Mouse (Mus musculus): ENCODE data around the gene Ptafr.
"Not testable (repeated sequence)": the region's sequence is repeated elsewhere in the genome, so short reads cannot be mapped to it uniquely, and the experiment has no call there.

The Ptafr gene

DNA sequence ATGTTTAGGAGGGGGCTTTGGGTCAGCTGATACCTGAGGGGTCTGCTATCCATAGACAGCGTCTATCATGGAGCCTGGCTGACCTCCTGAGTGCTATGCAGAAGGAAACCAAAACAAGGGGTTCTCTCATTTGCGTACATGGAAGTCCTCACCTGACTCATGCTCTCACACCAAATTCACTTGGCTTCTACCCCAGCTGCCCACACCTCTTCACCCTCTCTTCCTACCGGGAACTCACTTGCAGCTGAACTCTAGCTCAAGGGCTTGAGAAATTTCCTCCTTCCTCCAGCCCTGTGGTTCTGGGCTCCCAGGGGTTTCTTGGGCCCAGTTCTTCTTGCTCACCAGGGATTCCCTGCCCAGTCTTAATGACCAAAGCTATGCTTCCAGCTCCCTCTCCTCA is 606 bp upstream of the Ptafr start:
- no peak for DNase-seq (ENCODE audit: low read depth)

DNA sequence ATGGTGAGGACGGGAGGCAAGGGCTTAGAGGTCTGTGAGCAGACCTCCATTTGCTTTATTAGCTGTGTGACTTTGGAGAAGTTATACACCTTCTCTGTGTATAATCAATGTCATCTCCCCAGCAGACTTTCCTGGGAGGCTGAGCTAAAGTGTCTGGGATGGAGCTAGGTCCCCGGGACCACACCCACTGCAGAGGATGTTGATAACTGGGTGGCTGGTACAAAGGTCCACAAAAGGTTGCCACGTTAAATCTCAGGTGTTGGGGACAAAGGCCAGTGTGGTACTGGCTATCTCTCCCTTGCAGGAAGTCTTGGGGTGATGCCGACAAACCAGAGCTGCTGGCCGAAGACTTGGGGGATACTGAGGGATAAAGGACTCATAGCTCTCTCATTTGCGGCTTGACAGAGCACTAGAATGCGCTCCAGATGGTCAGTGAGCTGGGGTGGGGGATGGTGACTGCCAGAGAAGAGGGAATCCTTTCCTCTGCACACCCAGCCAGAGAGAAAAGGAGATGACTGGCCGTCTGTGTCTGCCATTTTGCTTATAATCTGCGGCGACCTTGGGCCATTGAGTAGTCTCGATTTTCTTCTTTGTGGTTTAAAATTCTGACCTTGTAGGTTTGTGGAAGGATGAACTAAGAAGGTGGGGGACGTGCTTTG is 1.4 kb downstream of the Ptafr start:
- no peak for DNase-seq (ENCODE audit: low read depth)

DNA sequence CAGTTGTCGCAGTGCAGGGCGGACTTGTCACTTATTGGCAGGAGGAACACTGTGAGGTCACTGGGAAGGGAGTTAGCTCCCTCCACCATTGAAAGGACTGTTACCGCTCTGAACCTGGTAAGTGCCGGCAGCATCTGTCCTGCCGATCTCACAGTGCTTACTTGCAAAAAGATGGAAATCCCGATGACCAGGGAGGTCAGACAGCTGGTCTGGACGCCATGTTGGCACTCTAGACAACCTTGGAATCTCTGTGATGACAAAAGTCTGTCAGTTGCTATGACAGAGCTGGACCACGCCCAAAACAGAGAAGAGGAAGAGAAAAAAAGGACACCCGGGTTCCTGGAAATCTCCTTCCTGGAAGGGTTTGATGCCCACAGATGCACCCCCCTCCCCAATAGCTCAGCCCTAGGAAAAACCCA is 3.5 kb downstream of the Ptafr start:
- no peak for DNase-seq (ENCODE audit: low read depth)

DNA sequence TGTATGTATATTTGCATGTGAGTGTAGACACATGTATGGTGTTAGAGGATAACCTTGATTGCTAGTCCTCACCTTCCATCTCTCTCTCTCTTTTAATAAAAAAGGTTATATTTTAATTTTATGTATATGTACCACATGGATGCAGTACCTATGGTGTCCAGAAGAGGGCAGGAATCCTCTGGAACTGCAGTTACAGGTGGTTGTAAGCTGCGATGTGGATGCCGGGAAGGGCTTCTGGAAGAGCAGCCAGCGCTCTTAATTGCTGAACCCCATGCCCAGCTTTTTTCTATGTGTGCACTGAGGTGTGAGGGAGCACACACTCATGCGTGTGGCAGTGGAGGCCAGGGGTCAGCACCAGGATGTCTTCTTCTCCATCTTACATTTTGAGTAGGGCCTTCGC is 5.2 kb downstream of the Ptafr start:
- DNase-seq (ENCODE audit: low read depth) = peak; percentile 54

DNA sequence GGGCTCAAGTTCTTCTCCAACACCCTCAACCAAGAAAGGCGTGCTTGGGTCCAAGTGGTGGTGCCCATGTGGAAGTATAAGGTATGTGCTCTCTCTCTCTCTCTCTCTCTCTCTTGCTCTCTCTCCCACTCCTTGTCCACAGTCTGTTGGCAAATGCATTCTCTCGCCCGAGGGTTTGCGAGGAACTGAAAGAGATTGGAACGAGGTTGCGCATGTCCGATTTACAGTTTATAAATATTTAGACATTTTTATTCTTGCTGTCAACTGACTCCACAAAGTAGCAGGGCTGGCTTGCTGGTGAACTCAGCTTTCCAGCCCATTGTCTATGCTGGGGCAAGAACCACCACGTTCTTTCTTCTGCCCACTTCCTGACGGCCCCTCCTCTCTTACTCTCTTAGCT is 7.3 kb downstream of the Ptafr start:
- no peak for DNase-seq (ENCODE audit: low read depth)

DNA sequence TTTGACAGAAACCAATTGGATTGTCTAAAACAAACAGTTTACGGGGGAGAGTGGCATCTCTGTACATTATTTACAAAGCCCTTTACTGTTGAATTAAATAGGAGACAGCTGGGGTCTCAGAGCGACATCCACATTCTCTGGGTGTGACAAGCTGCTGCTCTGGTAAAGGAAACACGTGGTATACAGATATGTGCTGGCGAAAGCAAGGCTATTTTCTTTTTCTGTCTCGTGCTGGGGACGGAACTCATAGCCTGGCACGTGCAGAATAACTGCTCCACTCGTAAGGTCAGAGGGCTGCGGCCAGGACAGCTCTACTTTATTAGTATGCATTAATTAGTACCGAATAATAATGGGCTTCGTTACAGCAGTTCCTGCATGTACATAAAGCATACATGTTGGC is 9.5 kb downstream of the Ptafr start:
- DNase-seq (ENCODE audit: low read depth) = peak; percentile 43

DNA sequence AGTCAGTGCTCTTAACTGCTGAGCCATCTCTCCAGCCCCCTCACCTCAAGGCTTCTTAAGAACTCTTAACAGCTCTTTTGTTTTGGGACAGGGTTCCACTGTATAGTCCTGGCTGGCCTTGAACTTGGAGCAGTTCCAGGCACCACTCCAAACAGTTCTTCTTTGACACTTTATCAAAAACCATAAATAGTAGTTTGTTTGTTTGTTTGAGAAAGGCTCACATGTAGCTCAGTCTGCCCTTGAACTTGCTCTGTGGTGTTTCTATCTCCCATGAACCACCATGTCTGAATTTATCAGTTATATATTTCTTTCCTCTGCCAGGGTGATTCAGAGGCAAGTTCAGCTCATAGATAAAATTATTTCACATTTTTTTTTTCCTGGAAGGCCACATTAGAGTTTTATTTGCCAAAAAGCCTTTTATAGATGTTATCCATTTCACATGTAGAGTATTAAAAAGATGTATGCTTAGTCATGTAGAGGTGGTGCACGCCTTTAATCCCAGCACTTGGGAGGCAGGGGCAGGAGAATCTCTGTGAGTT is 11.0 kb downstream of the Ptafr start:
- DNase-seq (ENCODE audit: low read depth) = no peak

DNA sequence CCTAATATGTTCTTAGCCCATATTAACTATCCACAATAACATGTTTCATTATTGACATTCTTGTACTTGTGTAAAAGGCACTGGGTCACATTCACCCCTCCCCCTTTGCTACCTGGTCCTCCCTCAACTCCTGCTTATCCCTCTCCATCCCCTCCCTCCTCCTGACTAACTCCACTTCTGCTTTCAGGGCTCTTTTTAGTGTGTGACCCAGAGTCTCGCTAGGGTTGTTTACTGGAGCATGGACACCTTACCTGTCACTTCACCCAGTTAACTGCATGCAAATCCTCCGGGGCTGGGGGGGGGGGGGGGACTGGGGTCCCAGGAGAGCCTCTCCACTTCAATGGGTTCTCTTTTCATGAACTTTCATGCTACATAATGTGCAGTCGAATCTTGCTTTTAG is 19.9 kb downstream of the Ptafr start:
- DNase-seq (ENCODE audit: low read depth) = no peak

DNA sequence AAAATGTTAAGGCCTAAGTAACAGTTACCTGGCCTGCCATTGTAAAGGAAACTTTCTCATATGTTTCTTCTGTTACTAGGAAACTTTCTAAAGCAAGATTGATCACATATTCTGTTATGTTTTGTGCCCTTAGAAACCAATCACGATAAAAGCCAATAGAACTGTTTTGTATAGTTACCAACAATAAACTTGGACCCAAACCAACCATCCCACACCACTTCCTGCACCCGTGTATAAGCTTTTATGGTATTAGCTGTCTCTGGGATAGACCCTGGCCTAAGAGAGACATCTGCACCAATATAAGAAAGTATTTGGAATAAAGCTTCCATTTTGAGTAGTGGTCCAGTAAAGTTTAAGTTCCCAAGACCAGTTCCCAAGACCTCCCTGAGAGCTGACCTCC is 21.1 kb downstream of the Ptafr start:
- peak; percentile 67 for DNase-seq (ENCODE audit: low read depth)

DNA sequence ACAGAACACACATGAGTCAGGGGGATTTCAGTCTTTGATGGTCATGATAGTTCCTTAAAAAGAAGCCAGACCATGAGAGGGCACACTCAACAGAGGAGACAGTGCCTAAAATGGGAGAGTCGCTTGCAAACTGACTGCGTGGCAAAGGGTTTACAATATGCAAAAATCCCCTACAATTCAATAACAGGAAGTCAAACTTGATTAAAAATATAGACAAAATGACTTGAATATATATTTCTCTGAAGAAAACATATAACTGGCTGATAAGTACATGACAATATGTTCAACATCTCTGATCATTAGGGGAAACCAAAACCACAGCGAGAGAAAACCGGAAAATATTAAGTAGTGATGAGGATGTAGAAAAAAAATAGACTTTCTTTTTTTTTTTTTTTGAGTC is 22.4 kb downstream of the Ptafr start:
- peak; percentile 78 for DNase-seq (ENCODE audit: low read depth)

DNA sequence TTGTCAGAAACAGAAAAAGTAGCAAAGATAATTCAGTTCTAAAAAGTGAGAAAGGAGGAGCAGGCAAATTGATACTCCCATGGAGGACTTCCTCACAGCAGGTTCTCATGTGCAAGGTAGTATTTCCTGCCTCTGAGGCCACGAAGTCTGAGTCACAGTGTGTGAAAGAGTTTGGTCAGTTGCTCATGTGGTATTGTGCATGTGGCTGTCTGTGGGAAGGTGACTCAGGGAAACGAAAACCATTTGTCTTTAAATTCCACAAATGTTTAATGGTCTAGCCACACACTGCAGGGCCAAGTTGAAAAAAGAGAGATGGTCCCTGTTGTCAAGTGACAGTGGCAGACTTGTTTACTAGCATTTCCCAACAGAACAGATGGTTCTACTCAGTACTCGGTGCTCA is 24.6 kb downstream of the Ptafr start:
- DNase-seq (ENCODE audit: low read depth) = peak; percentile 76

DNA sequence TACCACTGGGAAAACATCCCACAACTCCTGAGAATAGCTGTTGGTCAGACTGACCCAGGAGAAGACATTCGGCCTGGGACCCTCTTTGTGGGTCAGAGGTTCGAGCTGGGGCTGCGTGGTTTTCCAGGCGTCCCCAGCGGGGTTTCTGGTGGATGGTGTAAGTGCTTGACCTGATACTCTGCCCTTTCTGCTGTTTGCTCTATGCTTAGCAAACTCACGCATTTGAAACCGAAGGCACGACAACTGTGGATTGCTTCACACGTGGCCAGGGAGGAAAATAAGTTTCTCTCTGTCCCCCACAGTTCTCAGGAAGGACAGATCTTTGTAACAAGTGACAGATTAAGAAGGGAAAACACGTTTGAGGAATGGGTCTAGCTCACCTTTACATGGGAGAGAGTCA is 26.8 kb downstream of the Ptafr start:
- no peak for DNase-seq (ENCODE audit: low read depth)

DNA sequence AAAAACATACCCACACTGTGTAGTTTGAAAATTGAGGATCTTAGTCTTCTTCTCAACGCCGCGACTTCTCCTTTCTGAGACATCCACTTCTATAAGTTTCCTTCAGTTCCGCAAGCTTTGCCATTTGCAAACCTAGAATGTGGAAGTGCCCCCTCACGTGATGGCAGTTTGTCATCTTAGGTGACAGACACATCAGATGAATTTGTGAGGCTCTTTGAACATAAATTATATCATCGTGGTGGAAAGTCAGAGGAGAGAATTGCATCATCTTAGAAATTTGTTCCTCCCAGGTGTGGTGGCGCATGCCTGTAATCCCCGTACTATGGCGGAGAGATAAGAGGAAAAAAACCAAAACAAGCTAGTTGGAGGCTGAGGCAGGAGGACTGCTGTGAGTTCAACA is 29.1 kb downstream of the Ptafr start:
- DNase-seq (ENCODE audit: low read depth) = no peak

DNA sequence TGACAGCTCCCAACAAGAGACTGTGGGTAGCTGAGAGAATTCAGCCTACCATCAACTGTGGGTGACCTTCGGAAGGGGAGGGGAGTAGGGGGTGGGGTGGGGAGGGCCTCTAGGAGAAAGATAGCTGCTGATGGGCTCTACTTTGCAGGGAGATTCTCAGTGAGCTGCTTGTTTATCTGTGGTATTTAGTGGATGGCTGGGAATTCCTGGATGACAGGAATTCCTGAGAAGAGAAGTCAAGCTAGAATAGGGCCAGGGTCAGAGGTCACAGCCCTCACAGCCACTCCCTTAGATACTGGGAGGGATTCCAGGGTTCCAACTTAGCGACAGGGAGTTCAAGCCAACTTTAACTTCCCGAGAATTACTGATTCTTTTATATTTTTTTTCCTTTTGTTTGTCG is 30.3 kb downstream of the Ptafr start:
- DNase-seq (ENCODE audit: low read depth) = no peak

DNA sequence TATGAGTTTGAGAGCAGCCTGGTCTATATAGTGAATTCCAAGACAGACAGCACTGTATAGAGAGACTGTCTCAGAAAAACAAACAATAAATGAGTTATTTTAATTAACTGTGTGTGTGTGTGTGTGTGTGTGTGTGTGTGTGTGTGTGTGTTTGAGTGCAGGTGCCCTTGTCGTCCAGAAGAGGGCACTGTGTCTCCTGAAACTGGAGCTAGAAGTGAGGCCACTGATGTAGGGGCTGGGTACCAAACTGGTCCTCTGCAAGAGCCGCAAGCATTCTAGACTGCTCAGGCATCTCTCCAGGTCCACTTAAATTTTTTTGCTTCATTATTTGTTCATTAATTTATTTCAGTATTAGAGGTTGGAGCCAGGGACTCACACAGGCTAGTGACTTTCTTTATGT is 35.0 kb downstream of the Ptafr start:
- no peak for DNase-seq (ENCODE audit: low read depth)

DNA sequence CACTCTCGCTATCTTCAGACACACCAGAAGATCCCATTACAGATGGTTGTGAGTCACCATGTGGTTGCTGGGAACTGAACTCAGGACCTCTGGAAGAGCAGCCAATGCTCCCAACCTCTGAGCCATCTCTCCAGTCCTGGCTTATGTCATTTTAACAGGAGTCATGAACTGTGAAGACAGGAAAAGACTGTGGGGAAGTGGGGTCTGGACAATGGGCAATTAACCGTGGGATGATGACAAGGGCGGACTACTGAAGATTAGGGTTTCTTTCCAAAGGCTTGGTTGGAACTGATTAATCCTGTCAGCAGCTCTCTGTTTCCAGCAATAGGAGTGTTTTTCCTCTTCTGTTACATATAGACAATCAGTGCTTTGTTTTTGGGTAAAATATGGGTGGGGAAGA is 35.9 kb downstream of the Ptafr start:
- DNase-seq (ENCODE audit: low read depth) = no peak

DNA sequence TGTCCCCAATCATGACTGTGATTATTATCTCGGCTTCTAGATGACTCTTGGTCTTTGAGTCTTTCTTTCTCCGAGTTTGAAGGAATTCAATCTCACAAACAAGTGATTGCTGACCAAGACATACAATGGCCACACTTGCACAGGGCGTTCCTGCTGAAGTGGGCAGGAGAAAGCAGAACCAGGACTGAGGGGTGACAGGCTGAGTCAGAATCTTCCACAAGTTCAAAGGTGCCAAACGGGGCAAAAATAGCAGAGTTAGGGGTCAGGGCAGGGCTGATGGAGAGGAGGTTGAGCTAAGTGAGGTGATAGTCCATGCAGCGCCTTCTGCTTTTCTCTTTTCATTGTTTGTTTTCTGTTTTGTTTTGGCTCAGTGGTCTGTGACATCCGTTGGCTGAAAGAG is 36.6 kb downstream of the Ptafr start:
- no peak for DNase-seq (ENCODE audit: low read depth)

DNA sequence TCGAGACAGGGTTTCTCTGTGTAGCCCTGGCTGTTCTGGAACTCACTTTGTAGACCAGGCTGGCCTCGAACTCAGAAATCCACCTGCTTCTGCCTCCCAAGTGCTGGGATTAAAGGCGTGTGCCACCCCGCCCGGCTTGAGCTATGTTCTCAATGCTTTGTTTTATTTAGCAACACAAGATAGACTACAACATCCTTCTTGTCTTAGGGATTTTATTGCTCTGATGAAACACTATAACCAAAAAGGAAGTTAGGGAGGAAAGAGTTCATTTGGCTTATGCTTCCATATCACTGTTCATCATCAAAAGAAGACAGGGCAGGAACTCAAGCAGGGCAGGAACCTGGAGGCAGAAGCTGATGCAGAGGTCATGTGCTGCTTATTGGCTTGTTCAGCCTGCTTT is 37.4 kb downstream of the Ptafr start:
- DNase-seq (ENCODE audit: low read depth) = not testable (repeated sequence)

DNA sequence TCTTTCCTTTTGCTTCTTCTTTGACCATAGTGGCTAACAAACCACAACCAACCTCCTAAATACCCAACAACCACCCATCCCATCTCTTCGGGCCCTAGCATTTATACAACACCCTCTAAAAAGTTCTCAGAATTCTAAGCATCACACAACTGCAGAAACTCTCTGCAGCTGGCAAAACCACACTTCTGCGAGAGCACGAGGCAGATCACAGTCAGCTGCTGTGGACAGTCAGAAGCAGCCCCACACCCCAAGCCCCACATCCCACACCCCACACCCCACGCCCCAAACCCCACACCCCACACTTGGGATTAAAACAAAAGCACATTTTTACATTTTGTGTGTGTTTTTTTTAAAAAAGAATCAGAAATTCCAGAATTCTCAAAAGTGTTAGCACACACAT is 39.6 kb downstream of the Ptafr start:
- DNase-seq (ENCODE audit: low read depth) = no peak

DNA sequence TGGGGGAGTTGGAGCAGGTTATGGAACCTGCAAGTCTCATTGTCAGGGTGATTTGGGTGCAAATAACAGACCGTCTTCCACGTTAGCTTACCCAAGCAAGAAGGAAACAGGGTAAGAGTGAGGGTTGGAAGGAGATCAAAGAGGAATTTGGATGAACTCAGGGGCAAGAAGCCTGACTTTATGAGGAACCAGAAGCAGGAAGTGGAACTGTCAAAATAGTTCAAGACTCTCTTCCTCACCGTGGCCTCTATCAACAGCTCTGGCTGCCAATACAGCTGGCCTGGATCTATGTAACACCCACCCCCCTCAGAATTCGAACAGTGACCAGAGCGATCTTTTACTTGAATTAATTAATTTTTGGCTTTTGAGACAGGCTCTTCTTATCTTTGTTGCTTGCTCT is 41.9 kb downstream of the Ptafr start:
- no peak for DNase-seq (ENCODE audit: low read depth)

DNA sequence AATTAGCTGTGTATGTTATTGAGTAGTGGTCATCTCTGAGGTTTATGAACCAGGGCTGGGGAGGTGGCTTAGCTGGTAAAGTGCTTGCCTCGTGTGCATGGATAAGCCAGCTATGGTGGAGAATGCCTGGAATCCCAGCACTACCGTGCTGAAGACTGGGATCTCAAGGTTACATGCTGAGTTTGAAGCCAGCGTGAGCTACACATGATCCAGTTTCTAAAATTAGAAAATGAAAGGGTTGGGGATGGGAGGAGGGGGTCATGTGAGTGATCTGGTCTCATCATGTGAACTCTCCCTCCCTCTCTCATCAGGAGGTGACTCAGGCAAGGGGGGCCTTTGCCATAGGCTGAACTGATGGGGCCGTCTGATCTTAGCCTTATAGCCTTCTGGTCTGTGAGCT is 44.3 kb downstream of the Ptafr start:
- DNase-seq (ENCODE audit: low read depth) = no peak

DNA sequence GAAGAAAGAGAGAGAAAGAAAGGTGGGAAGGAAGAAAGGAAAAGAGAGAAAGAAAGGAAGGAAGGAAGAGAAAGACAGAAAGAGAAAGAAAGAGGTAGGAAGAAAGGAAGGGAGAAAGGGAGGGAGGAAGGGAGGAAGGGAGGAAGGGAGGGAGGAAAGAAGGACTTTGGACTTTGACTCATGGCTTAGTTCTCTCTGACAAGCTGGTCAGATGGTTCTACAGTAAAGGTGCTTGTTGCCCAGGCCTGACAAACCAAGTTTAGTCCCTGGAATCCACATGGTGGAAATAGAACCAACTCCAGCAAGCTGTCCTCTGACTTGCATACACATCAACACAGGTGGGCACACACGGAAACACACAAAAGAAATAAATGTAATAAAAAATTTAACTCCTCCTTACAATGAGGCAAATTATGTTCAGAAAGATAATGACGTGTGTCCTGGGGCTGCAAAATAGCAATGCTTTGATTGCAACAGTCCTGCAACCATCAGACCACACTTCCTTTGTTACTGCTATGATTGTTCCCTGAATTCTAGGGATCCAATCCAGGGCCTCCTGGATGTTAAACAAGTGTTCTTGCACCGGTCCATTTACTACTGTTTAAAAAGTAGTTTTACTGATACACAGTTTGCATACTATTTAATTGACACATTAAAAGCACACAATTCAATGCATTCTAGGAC is 46.6 kb downstream of the Ptafr start:
- no peak for DNase-seq (ENCODE audit: low read depth)

DNA sequence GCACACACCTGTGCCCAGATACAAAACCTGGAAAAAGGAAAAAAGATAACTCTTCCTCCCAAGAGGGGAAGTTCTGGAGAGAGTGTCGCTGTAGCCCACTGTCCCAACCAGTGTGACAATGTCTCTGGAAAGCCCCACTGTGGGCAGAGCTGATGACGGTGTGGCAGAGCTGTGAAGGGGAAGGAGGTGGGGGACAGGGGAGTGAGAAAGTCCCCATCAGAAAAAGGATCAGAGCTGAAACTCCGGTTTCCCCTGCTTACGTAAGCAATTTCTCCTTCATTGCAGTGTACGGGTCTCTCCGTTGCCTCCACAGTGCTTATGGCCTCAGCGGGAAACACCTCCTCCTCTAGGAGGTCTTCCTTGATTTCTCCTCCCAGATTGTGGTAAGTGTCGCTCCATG is 47.5 kb downstream of the Ptafr start:
- DNase-seq (ENCODE audit: low read depth) = peak; percentile 70

DNA sequence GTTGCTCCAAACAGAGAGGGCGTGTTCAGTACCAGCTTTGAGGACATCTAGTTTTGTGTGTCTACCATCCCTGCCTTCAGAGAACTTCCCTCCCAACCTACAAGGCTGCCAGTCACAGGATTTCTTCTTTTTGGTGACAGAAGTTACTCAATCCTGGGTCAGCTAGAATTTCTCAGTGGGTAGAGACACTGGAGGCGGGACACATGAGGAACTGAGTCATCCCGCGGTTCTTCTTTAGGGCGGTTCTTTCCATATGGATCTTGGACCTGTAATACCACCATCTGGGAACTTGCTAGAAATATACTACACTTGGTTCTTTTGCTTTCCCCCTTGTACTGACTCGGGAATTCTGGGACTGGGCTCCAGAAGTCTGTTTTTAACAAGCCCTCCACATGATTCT is 54.0 kb downstream of the Ptafr start:
- no peak for DNase-seq (ENCODE audit: low read depth)
